Mouse (Mus musculus): Measurements from ENCODE around the gene Acta2. TPM values are rescaled to one million over a fixed set of nuclear protein-coding genes. Genes with fewer than 3 reads are reported as not detected.

The Acta2 gene
- polyA plus RNA-seq, 1 experiment from 2014 or later: 28.0 TPM

DNA sequence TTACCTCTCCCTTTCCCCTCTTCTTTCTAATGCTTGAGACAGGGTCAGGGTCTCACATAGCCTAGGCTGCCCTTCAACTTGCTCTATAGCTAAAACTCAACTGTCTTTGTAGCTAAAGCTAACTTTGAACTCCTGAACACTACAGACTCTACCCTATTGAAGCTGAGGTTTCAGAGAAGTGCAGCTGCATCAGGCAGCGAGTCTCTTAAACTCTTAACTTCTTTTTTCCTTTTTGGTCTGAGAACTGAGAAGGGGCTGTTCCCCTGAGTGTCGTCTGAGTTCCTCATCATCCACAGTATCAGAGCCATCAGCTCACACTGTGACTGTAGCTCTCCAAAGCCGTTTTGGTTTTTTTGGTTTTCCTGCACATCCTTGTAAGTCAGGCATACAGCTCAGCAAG is 37.6 kb downstream of the Acta2 start:
- H3K4me3 ChIP-seq (ENCODE audit: low read depth, low read length): no peak overlapping the region
- no peaks in the 10 kb centered on the region for H3K27me3 ChIP-seq (ENCODE audit: control insufficient read depth, insufficient read depth, low read depth, low read length)
- no peaks in the 10 kb centered on the region for H3K36me3 ChIP-seq (ENCODE audit: control insufficient read depth, insufficient read depth)
- H3K9me3 ChIP-seq (replicated peaks; ENCODE audit: control insufficient read depth, low read length): no peaks in the 10 kb centered on the region
- ATAC-seq (ENCODE audit: low read depth): no peak
- 38% methylated on average over 3 of the region's 3 CpGs for WGBS (ENCODE audit: insufficient replicate concordance)
- H3K27ac ChIP-seq (ENCODE audit: low read length): no peak overlapping the region
- H3K9ac ChIP-seq (ENCODE audit: low read depth, low read length): no peak overlapping the region
- H3K4me1 ChIP-seq (ENCODE audit: control insufficient read depth, low read depth, low read length): no peaks in the 10 kb centered on the region
- no peak overlapping the region for H3K4me2 ChIP-seq (ENCODE audit: low read depth, low read length)

DNA sequence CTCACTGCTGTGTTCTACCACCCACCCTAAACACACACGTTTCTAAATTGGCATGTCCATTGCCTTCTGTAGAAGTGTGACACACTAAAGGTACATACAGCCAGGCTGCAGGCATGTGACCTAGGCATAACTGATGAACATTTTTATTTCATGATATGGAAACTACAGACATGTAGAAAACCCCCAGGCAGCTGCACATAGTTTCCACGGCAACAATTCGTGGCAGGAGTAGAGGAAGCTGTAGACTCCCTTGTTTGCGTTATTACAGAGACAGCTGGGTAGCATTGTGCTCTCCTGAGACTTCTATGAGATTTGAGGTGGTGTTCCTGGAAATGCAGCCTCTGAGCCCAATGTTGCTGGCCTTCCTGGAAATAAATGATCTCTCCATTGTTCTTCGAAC is 38.4 kb downstream of the Acta2 start:
- Histone ChIP-seq H3K4me2 (ENCODE audit: low read depth, low read length) (no peak overlapping the region), H3K4me1 (ENCODE audit: control insufficient read depth, low read depth, low read length) (no peaks in the 10 kb centered on the region; the same call in 1 of the 2 replicates), H3K36me3 (ENCODE audit: control insufficient read depth, insufficient read depth) (no peaks in the 10 kb centered on the region), H3K4me3 (ENCODE audit: low read depth, low read length) (no peak overlapping the region), H3K9ac (ENCODE audit: low read depth, low read length) (no peak overlapping the region), H3K27ac (ENCODE audit: low read length) (no peak overlapping the region), H3K9me3 (replicated peaks; ENCODE audit: control insufficient read depth, low read length) (no peaks in the 10 kb centered on the region), H3K27me3 (ENCODE audit: control insufficient read depth, insufficient read depth, low read depth, low read length) (no peaks in the 10 kb centered on the region)
- ATAC-seq (ENCODE audit: low read depth): no peak
- 57% methylated on average over 5 of the region's 5 CpGs for WGBS (ENCODE audit: insufficient replicate concordance)

DNA sequence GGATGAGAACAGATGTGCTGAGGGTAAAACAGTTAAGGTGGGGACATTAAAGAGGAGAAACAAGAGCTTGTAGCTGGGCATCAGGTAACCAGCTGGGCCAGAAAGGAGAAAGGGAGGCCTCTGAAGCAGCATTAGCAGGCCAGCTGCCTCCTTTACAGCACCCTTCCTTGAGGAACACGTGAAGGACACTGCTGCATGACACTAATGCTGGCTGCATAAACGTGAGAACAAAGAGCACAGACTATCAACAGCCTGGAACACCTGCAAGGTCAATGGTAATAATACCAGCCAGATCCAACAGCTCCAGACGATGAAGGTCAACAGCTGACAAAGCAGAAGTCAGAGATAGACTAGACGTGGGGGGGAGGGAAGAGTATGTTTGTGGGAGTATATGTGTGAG is 41.3 kb downstream of the Acta2 start:
- H3K27me3 ChIP-seq (ENCODE audit: control insufficient read depth, insufficient read depth, low read depth, low read length): no peaks in the 10 kb centered on the region
- H3K4me1 ChIP-seq (ENCODE audit: control insufficient read depth, low read depth, low read length): no peaks in the 10 kb centered on the region; the same call in 1 of the 2 replicates
- no peak overlapping the region for H3K9ac ChIP-seq (ENCODE audit: low read depth, low read length)
- no peaks in the 10 kb centered on the region for H3K36me3 ChIP-seq (ENCODE audit: control insufficient read depth, insufficient read depth)
- no peak for ATAC-seq (ENCODE audit: low read depth)
- WGBS (ENCODE audit: insufficient replicate concordance): 34% methylated on average over 4 of the region's 4 CpGs
- H3K4me3 ChIP-seq (ENCODE audit: low read depth, low read length): no peak overlapping the region
- H3K4me2 ChIP-seq (ENCODE audit: low read depth, low read length): no peak overlapping the region
- H3K27ac ChIP-seq (ENCODE audit: low read length): no peak overlapping the region
- no peaks in the 10 kb centered on the region for H3K9me3 ChIP-seq (replicated peaks; ENCODE audit: control insufficient read depth, low read length)

- no peaks in the 10 kb centered on the region; the same call in 1 of the 2 replicates for H3K4me1 ChIP-seq (ENCODE audit: control insufficient read depth, low read depth, low read length)
- ATAC-seq (ENCODE audit: low read depth): peak; percentile 84
- H3K9me3 ChIP-seq (replicated peaks; ENCODE audit: control insufficient read depth, low read length): no peaks in the 10 kb centered on the region
- H3K36me3 ChIP-seq (ENCODE audit: control insufficient read depth, insufficient read depth): no peaks in the 10 kb centered on the region
- H3K27ac ChIP-seq (ENCODE audit: low read length): peak overlapping the region; percentile 66
- H3K4me2 ChIP-seq (ENCODE audit: low read depth, low read length): no peak overlapping the region
- H3K27me3 ChIP-seq (ENCODE audit: control insufficient read depth, insufficient read depth, low read depth, low read length): no peaks in the 10 kb centered on the region
- no peak overlapping the region for H3K9ac ChIP-seq (ENCODE audit: low read depth, low read length)
- H3K4me3 ChIP-seq (ENCODE audit: low read depth, low read length): no peak overlapping the region
Observed at GRCm38 (mm10) chr19:34213251-34213645, 42.1 kb downstream of the Acta2 start.

GRCm38 (mm10) chr19:34212489-34213250 is 42.7 kb downstream of the Acta2 start:
- Histone ChIP-seq H3K9me3 (replicated peaks; ENCODE audit: control insufficient read depth, low read length) (no peaks in the 10 kb centered on the region), H3K4me2 (ENCODE audit: low read depth, low read length) (peak overlapping the region; percentile 7; the same call in 1 of the 2 replicates), H3K4me3 (ENCODE audit: low read depth, low read length) (no peak overlapping the region), H3K27me3 (ENCODE audit: control insufficient read depth, insufficient read depth, low read depth, low read length) (no peaks in the 10 kb centered on the region), H3K27ac (ENCODE audit: low read length) (peak overlapping the region; percentile 66), H3K4me1 (ENCODE audit: control insufficient read depth, low read depth, low read length) (no peaks in the 10 kb centered on the region; the same call in 1 of the 2 replicates), H3K36me3 (ENCODE audit: control insufficient read depth, insufficient read depth) (no peaks in the 10 kb centered on the region), H3K9ac (ENCODE audit: low read depth, low read length) (no peak overlapping the region)
- WGBS (ENCODE audit: insufficient replicate concordance): 60% methylated on average over 12 of the region's 12 CpGs
- ATAC-seq (ENCODE audit: low read depth): peak; percentile 72

GRCm38 (mm10) chr19:34210841-34211240 is 44.5 kb downstream of the Acta2 start:
- Histone ChIP-seq H3K27me3 (ENCODE audit: control insufficient read depth, insufficient read depth, low read depth, low read length) (no peaks in the 10 kb centered on the region), H3K4me2 (ENCODE audit: low read depth, low read length) (no peak overlapping the region), H3K9ac (ENCODE audit: low read depth, low read length) (no peak overlapping the region), H3K4me1 (ENCODE audit: control insufficient read depth, low read depth, low read length) (no peaks in the 10 kb centered on the region; the same call in 1 of the 2 replicates), H3K4me3 (ENCODE audit: low read depth, low read length) (no peak overlapping the region), H3K36me3 (ENCODE audit: control insufficient read depth, insufficient read depth) (no peaks in the 10 kb centered on the region), H3K27ac (ENCODE audit: low read length) (no peak overlapping the region), H3K9me3 (replicated peaks; ENCODE audit: control insufficient read depth, low read length) (no peaks in the 10 kb centered on the region)
- ATAC-seq (ENCODE audit: low read depth): no peak
- WGBS (ENCODE audit: insufficient replicate concordance): 43% methylated on average over 2 of the region's 2 CpGs

DNA sequence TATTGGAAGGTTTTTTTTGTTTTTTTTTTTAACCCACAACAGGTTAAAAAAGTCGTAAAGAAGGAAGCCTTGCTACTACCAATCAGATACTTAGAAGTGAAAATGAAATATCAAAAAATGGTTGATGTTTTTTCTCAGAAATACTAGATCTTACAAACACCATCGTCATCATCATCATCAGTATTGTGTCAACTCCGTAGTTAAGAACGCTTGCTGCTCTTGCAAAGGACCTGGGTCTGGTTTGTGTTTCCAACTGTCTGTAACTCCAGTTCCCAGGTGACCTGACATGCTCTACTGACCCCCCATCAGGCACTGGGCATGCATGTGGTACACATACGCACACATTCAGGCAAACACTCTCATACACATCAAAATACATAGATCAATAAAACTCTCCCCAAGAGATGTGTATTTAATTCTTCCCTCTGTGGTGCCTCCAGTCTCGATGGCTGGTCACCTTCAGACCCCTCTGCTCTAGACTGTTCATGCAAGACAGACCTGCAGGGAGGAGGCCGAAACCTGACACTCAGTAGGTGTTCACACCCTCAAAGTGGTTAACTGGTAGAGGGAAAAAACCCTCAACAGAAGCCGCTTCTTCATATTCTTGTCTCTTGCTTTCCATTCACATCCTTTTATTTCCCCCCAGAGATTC is 45.3 kb downstream of the Acta2 start:
- no peaks in the 10 kb centered on the region for H3K9me3 ChIP-seq (replicated peaks; ENCODE audit: control insufficient read depth, low read length)
- ATAC-seq (ENCODE audit: low read depth): no peak
- no peak overlapping the region for H3K27ac ChIP-seq (ENCODE audit: low read length)
- H3K9ac ChIP-seq (ENCODE audit: low read depth, low read length): no peak overlapping the region
- H3K4me1 ChIP-seq (ENCODE audit: control insufficient read depth, low read depth, low read length): no peaks in the 10 kb centered on the region; the same call in 1 of the 2 replicates
- no peak overlapping the region for H3K4me2 ChIP-seq (ENCODE audit: low read depth, low read length)
- H3K4me3 ChIP-seq (ENCODE audit: low read depth, low read length): no peak overlapping the region
- WGBS (ENCODE audit: insufficient replicate concordance): 61% methylated on average over 8 of the region's 8 CpGs
- no peaks in the 10 kb centered on the region for H3K27me3 ChIP-seq (ENCODE audit: control insufficient read depth, insufficient read depth, low read depth, low read length)
- no peaks in the 10 kb centered on the region for H3K36me3 ChIP-seq (ENCODE audit: control insufficient read depth, insufficient read depth)

GRCm38 (mm10) chr19:34209031-34209430 is 46.4 kb downstream of the Acta2 start:
- H3K27ac ChIP-seq (ENCODE audit: low read length): no peak overlapping the region
- no peak overlapping the region for H3K4me3 ChIP-seq (ENCODE audit: low read depth, low read length)
- no peaks in the 10 kb centered on the region; the same call in 1 of the 2 replicates for H3K4me1 ChIP-seq (ENCODE audit: control insufficient read depth, low read depth, low read length)
- no peak for ATAC-seq (ENCODE audit: low read depth)
- H3K9me3 ChIP-seq (replicated peaks; ENCODE audit: control insufficient read depth, low read length): no peaks in the 10 kb centered on the region
- no peaks in the 10 kb centered on the region for H3K27me3 ChIP-seq (ENCODE audit: control insufficient read depth, insufficient read depth, low read depth, low read length)
- 55% methylated on average over 3 of the region's 3 CpGs for WGBS (ENCODE audit: insufficient replicate concordance)
- no peak overlapping the region for H3K4me2 ChIP-seq (ENCODE audit: low read depth, low read length)
- no peak overlapping the region for H3K9ac ChIP-seq (ENCODE audit: low read depth, low read length)
- H3K36me3 ChIP-seq (ENCODE audit: control insufficient read depth, insufficient read depth): no peaks in the 10 kb centered on the region

- H3K4me1 ChIP-seq (ENCODE audit: control insufficient read depth, low read depth, low read length): no peaks in the 10 kb centered on the region; the same call in 1 of the 2 replicates
- H3K4me2 ChIP-seq (ENCODE audit: low read depth, low read length): no peak overlapping the region
- H3K36me3 ChIP-seq (ENCODE audit: control insufficient read depth, insufficient read depth): no peaks in the 10 kb centered on the region
- no peak for ATAC-seq (ENCODE audit: low read depth)
- H3K9ac ChIP-seq (ENCODE audit: low read depth, low read length): no peak overlapping the region
- no peaks in the 10 kb centered on the region for H3K27me3 ChIP-seq (ENCODE audit: control insufficient read depth, insufficient read depth, low read depth, low read length)
- H3K4me3 ChIP-seq (ENCODE audit: low read depth, low read length): no peak overlapping the region
- H3K9me3 ChIP-seq (replicated peaks; ENCODE audit: control insufficient read depth, low read length): no peaks in the 10 kb centered on the region
- no peak overlapping the region for H3K27ac ChIP-seq (ENCODE audit: low read length)
- 62% methylated on average over 8 of the region's 8 CpGs for WGBS (ENCODE audit: insufficient replicate concordance)
Observed at GRCm38 (mm10) chr19:34206760-34207440, 48.5 kb downstream of the Acta2 start.
